Mouse (Mus musculus): Measurements from ENCODE around the gene Ephb3.

Gene Ephb3

GRCm38 (mm10) chr16:21247871-21248712 lies 43.5 kb downstream of the Ephb3 start:
- peak; percentile 57 for DNase-seq

GRCm38 (mm10) chr16:21248713-21249531 lies 44.4 kb downstream of the Ephb3 start:
- DNase-seq, result no peak

GRCm38 (mm10) chr16:21252401-21252955 lies 47.9 kb downstream of the Ephb3 start:
- no peak for DNase-seq

- no peak for DNase-seq
These were observed 51.2 kb downstream of the Ephb3 start for GRCm38 (mm10) chr16:21255574-21256304.

- DNase-seq, result no peak
These were observed 52.2 kb downstream of the Ephb3 start for GRCm38 (mm10) chr16:21256514-21257305.

GRCm38 (mm10) chr16:21265417-21265816 lies 60.9 kb downstream of the Ephb3 start:
- DNase-seq, result no peak

GRCm38 (mm10) chr16:21269775-21270174 lies 65.2 kb downstream of the Ephb3 start:
- DNase-seq, result no peak

GRCm38 (mm10) chr16:21271773-21272247 lies 67.3 kb downstream of the Ephb3 start:
- DNase-seq, result peak; percentile 74

GRCm38 (mm10) chr16:21272748-21273147 lies 68.2 kb downstream of the Ephb3 start:
- no peak for DNase-seq
